Mouse (Mus musculus) large intestine, adult 2 months (tissue): ENCODE results near the gene Rpl19. TPM values are rescaled to one million over a fixed set of nuclear protein-coding genes. Genes with fewer than 3 reads are reported as not detected.

Experiments
- polyA plus RNA-seq: library from polyadenylated mRNA; depleted of rRNA; stranded (reverse); fragments of >200 nt; gene quantifications from 2 replicates; pipeline ENCODE4 v1.2.3, GENCODE M21; 2012; rRNA removed

Gene Rpl19
- polyA plus RNA-seq, 1 experiment = 883 TPM

Other genes starting within 250 kb of the Rpl19 start
- gene Rpl23, start 244.3 kb upstream of the Rpl19 start, polyA plus RNA-seq = 115 and 147 TPM in 2 replicates
- gene Lasp1, start 227.7 kb upstream of the Rpl19 start, polyA plus RNA-seq = 251 and 313 TPM in 2 replicates
- 1.2 and 1.4 TPM in 2 replicates for gene B230217C12Rik, start 185.9 kb upstream of the Rpl19 start, polyA plus RNA-seq
- gene Fbxo47, start 142.6 kb upstream of the Rpl19 start, polyA plus RNA-seq = 0.27 and 0.33 TPM in 2 replicates
- gene Plxdc1, start 40.3 kb upstream of the Rpl19 start, polyA plus RNA-seq = 1.3 and 1.6 TPM in 2 replicates
- gene Arl5c, start 30.5 kb upstream of the Rpl19 start, polyA plus RNA-seq = 2.5 and 3.4 TPM in 2 replicates
- gene Cacnb1, start 3.7 kb upstream of the Rpl19 start, polyA plus RNA-seq = 3.9 and 4.1 TPM in 2 replicates
- 1.0 and 1.2 TPM in 2 replicates for gene Stac2, start 26.8 kb downstream of the Rpl19 start, polyA plus RNA-seq
- 5.4 and 8.2 TPM in 2 replicates for gene Fbxl20, start 123.7 kb downstream of the Rpl19 start, polyA plus RNA-seq
- 7.5 and 14.6 TPM in 2 replicates for gene Med1, start 166.6 kb downstream of the Rpl19 start, polyA plus RNA-seq
- 8.5 and 14.0 TPM in 2 replicates for gene Cdk12, start 176.3 kb downstream of the Rpl19 start, polyA plus RNA-seq